Comparison of ENCODE assay signal across 29 mouse cellular contexts in genomic region chr11:88073343-88073875, GRCm38 (mm10). TPM values are rescaled to one million over a fixed set of nuclear protein-coding genes. Genes with fewer than 3 reads are reported as not detected.
DNase-seq lines count a peak whose midpoint lies in the region; ATAC-seq and TF ChIP-seq lines count a peak whose summit lies in the region.
"Had no signal": no experiment of that assay in that cellular context is flagged by ENCODE, and none has a peak within 500 bp of the region (broad histone marks: within the 10 kb centered on the region; RNA-seq: fewer than 3 reads in every experiment).

No protein-coding gene starts in this region.

- H3K4me1 ChIP-seq in heart, embryonic 14.5 days (ENCODE audit: control insufficient read depth in 2 of 2, insufficient read depth in 2 of 2, low read length in 2 of 2) = peaks cover 4 to 43% of the 10 kb centered on the region in 2 experiments; a peak in 3 of 4 replicates
- peaks cover 39% of the 10 kb centered on the region for H3K4me1 ChIP-seq in midbrain, embryonic 14.5 days (ENCODE audit: control insufficient read depth, insufficient read depth, low read length)
- H3K4me1 ChIP-seq in midbrain, postnatal 0 days (ENCODE audit: insufficient read depth, low read length) = peaks cover 7% of the 10 kb centered on the region; the same call in 1 of the 2 replicates

- DNase-seq in heart, postnatal 36 days = no peak
- no peak for DNase-seq in midbrain, embryonic 14.5 days
- DNase-seq in midbrain, postnatal 0 days (ENCODE audit: low spot score) = no peak
- DNase-seq in CD4-positive, CD25-positive, alpha-beta regulatory T cell, adult 2 months (ENCODE audit: low read depth, low spot score) = peak; percentile 43
- peak; percentile 73 for DNase-seq in T-cell, adult 2 months (ENCODE audit: low spot score)
- no peak for DNase-seq in gastrocnemius, postnatal 4 days (ENCODE audit: low spot score in 2 of 2)
- DNase-seq: adrenal gland, postnatal 25 days; B cell, adult 2 months; cerebellum, adult 8-10 months; cerebellum, postnatal 36 days; embryo, embryonic 11 days; heart, postnatal 14 days; kidney, postnatal 25 days; liver; lung, postnatal 4 days; right cerebral cortex, postnatal 25 days; spleen, adult 18-20 months had no signal

- no peaks in the 10 kb centered on the region for H3K9me3 ChIP-seq in heart, embryonic 14.5 days (ENCODE audit: control insufficient read depth, low read length)
- no peaks in the 10 kb centered on the region for H3K9me3 ChIP-seq in midbrain, embryonic 14.5 days (ENCODE audit: control insufficient read depth, low read length)
- no peaks in the 10 kb centered on the region for H3K9me3 ChIP-seq in midbrain, postnatal 0 days (ENCODE audit: low read length)
- H3K9me3 ChIP-seq: embryonic facial prominence, embryonic 13.5 days; forebrain, embryonic 15.5 days; heart, embryonic 12.5 days; hindbrain, embryonic 15.5 days; limb, embryonic 10.5 days; liver, embryonic 15.5 days; lung, embryonic 15.5 days; midbrain, embryonic 10.5 days had no signal

- intact Hi-C loops in heart, postnatal 36 days (cut with DNase I) = no loop called here

- 62% methylated on average over 14 of the region's 14 CpGs for WGBS in heart, embryonic 14.5 days
- 82% methylated on average over 14 of the region's 14 CpGs for WGBS in midbrain, embryonic 14.5 days
- 85% methylated on average over 14 of the region's 14 CpGs for WGBS in midbrain, postnatal 0 days

- peaks cover 53% of the 10 kb centered on the region for H3K36me3 ChIP-seq in heart, embryonic 14.5 days (ENCODE audit: control insufficient read depth, insufficient read depth, low read length)
- peaks cover 38% of the 10 kb centered on the region for H3K36me3 ChIP-seq in midbrain, embryonic 14.5 days (ENCODE audit: control insufficient read depth, insufficient read depth, low read length)
- peaks cover 11% of the 10 kb centered on the region for H3K36me3 ChIP-seq in midbrain, postnatal 0 days (ENCODE audit: insufficient read depth, low read length)

- H3K4me2 ChIP-seq in heart, embryonic 14.5 days (ENCODE audit: low read length) = no peak overlapping the region
- 0 out of 2 replicates have a peak overlapping the region, but pooled peaks have one; percentile 1 for H3K4me2 ChIP-seq in midbrain, embryonic 14.5 days (ENCODE audit: low read length)
- H3K4me2 ChIP-seq in midbrain, postnatal 0 days (ENCODE audit: low read depth, low read length, poor library complexity, severe bottlenecking) = no peak overlapping the region
- H3K4me2 ChIP-seq: embryonic facial prominence, embryonic 13.5 days; forebrain, embryonic 15.5 days; heart, embryonic 12.5 days; hindbrain, embryonic 15.5 days; liver, embryonic 15.5 days; lung, embryonic 15.5 days had no signal

- H3K4me3 ChIP-seq in heart, embryonic 14.5 days (ENCODE audit: control insufficient read depth in 1 of 2, insufficient read depth in 1 of 2, low read depth in 1 of 2, low read length in 2 of 2) = no peak overlapping the region
- no peak overlapping the region for H3K4me3 ChIP-seq in midbrain, embryonic 14.5 days (replicated peaks; ENCODE audit: low read depth, low read length)
- H3K4me3 ChIP-seq in midbrain, postnatal 0 days (ENCODE audit: low read depth, low read length) = no peak overlapping the region
- H3K4me3 ChIP-seq: embryonic facial prominence, embryonic 13.5 days; erythroblast, embryonic 14.5 days; forebrain, embryonic 15.5 days; heart, embryonic 12.5 days; hindbrain, embryonic 15.5 days; layer of hippocampus, adult 2 months; limb, embryonic 10.5 days; liver, embryonic 15.5 days; lung, embryonic 15.5 days; midbrain, embryonic 10.5 days; myocyte had no signal

- H3K9ac ChIP-seq in heart, embryonic 14.5 days (ENCODE audit: low read length) = peak overlapping the region; percentile 8; the same call in 1 of the 2 replicates
- no peak overlapping the region for H3K9ac ChIP-seq in midbrain, embryonic 14.5 days (replicated peaks; ENCODE audit: low read length)
- H3K9ac ChIP-seq in midbrain, postnatal 0 days (replicated peaks; ENCODE audit: low read length, poor library complexity, severe bottlenecking) = no peak overlapping the region
- H3K9ac ChIP-seq: embryonic facial prominence, embryonic 13.5 days; forebrain, embryonic 15.5 days; heart, embryonic 12.5 days; hindbrain, embryonic 15.5 days; liver, embryonic 15.5 days; lung, embryonic 15.5 days had no signal

- no peak for TF ChIP-seq CTCF in midbrain, postnatal 0 days (IDR thresholded peaks at IDR 0.05)

- H3K27me3 ChIP-seq in heart, embryonic 14.5 days (ENCODE audit: control insufficient read depth, insufficient read depth, low read length) = no peaks in the 10 kb centered on the region
- H3K27me3 ChIP-seq in midbrain, embryonic 14.5 days (ENCODE audit: control insufficient read depth, insufficient read depth, low read length) = no peaks in the 10 kb centered on the region
- H3K27me3 ChIP-seq in midbrain, postnatal 0 days (ENCODE audit: insufficient read depth, low read length) = no peaks in the 10 kb centered on the region
- H3K27me3 ChIP-seq: embryonic facial prominence, embryonic 13.5 days; forebrain, embryonic 15.5 days; heart, embryonic 12.5 days; hindbrain, embryonic 15.5 days; liver, embryonic 15.5 days; lung, embryonic 15.5 days had no signal

- H3K27ac ChIP-seq in heart, embryonic 14.5 days (replicated peaks in 1 of 2; ENCODE audit: control insufficient read depth in 1 of 2, insufficient read depth in 1 of 2, low read depth in 2 of 2, low read length in 2 of 2) = no peak overlapping the region
- H3K27ac ChIP-seq in midbrain, embryonic 14.5 days (replicated peaks; ENCODE audit: low read depth, low read length) = no peak overlapping the region
- no peak overlapping the region for H3K27ac ChIP-seq in midbrain, postnatal 0 days (ENCODE audit: low read depth, low read length)
- H3K27ac ChIP-seq: embryonic facial prominence, embryonic 13.5 days; forebrain, embryonic 15.5 days; hindbrain, embryonic 15.5 days; layer of hippocampus, adult 2 months; limb, embryonic 10.5 days; liver, embryonic 15.5 days; lung, embryonic 15.5 days; midbrain, embryonic 10.5 days had no signal

- ATAC-seq in heart, embryonic 14.5 days (ENCODE audit: insufficient number of reproducible peaks, insufficient read depth, low FRiP score, low read depth) = no peak
- no peak for ATAC-seq in midbrain, embryonic 14.5 days (ENCODE audit: low FRiP score, low TSS enrichment)
- no peak for ATAC-seq in midbrain, postnatal 0 days (ENCODE audit: low FRiP score)
- ATAC-seq: forebrain, embryonic 15.5 days had no signal

RNA-seq across cellular contexts. Expression of gene Vezf1, which starts 5.3 kb away (rescaled TPM):
- polyA plus RNA-seq in heart, embryonic 14.5 days (2014; fragmentation: Nextera tagmentation; extraction: Ambion mirVana) = 23.9 and 26.2 TPM in 2 replicates
- 10 to 100 TPM; 45.0 to 46.7 TPM for total RNA-seq in heart, postnatal 36 days (2021)
- 58.9 and 69.9 TPM in 2 replicates for polyA plus RNA-seq in midbrain, embryonic 14.5 days (2014; fragmentation: Nextera tagmentation; extraction: Ambion mirVana)
- 31.4 and 40.6 TPM in 2 replicates for total RNA-seq in midbrain, postnatal 0 days (2014; rRNA removed)
- 29.7 and 30.9 TPM in 2 replicates for polyA plus RNA-seq in midbrain, postnatal 0 days (2015; fragmentation: Nextera tagmentation; extraction: Ambion mirVana)
- 10 to 100 TPM; 39.5 to 44.8 TPM for total RNA-seq in gastrocnemius, postnatal 4 days (2021)

RNA-seq across cellular contexts. Expression of gene Cuedc1, which starts 24.4 kb away (rescaled TPM):
- 14.3 and 17.0 TPM in 2 replicates for polyA plus RNA-seq in heart, embryonic 14.5 days (2014; fragmentation: Nextera tagmentation; extraction: Ambion mirVana)
- total RNA-seq in heart, postnatal 36 days (2021) = 10 to 100 TPM; 47.9 to 54.2 TPM
- 29.6 and 31.1 TPM in 2 replicates for polyA plus RNA-seq in midbrain, embryonic 14.5 days (2014; fragmentation: Nextera tagmentation; extraction: Ambion mirVana)
- 38.8 and 40.2 TPM in 2 replicates for total RNA-seq in midbrain, postnatal 0 days (2014; rRNA removed)
- 32.7 and 37.5 TPM in 2 replicates for polyA plus RNA-seq in midbrain, postnatal 0 days (2015; fragmentation: Nextera tagmentation; extraction: Ambion mirVana)
- 10 to 100 TPM; 47.4 to 53.8 TPM for total RNA-seq in gastrocnemius, postnatal 4 days (2021)

RNA-seq across cellular contexts. Expression of gene Srsf1, which starts 26.2 kb away (rescaled TPM):
- 192 and 199 TPM in 2 replicates for polyA plus RNA-seq in heart, embryonic 14.5 days (2014; fragmentation: Nextera tagmentation; extraction: Ambion mirVana)
- total RNA-seq in heart, postnatal 36 days (2021) = 10 to 100 TPM; 80.2 to 99.7 TPM
- 225 and 342 TPM in 2 replicates for polyA plus RNA-seq in midbrain, embryonic 14.5 days (2014; fragmentation: Nextera tagmentation; extraction: Ambion mirVana)
- total RNA-seq in midbrain, postnatal 0 days (2014; rRNA removed) = 280 and 374 TPM in 2 replicates
- polyA plus RNA-seq in midbrain, postnatal 0 days (2015; fragmentation: Nextera tagmentation; extraction: Ambion mirVana) = 111 and 125 TPM in 2 replicates
- total RNA-seq in gastrocnemius, postnatal 4 days (2021) = 100 to 1,000 TPM; 171 to 215 TPM

Comparison
In these comparisons a context has a peak if more than half of its experiments do, and no peak if none do; other contexts are left out.
1. DNase-seq: peak in CD4-positive, CD25-positive, alpha-beta regulatory T cell, adult 2 months (single experiment) and T-cell, adult 2 months (single experiment); none in heart, postnatal 36 days (0 of 2), midbrain, embryonic 14.5 days (single experiment), midbrain, postnatal 0 days (single experiment) and gastrocnemius, postnatal 4 days (0 of 2).